Mouse (Mus musculus) frontal cortex, postnatal 25 days (tissue): ENCODE results near the gene Scap.

ENCODE experiments used
- DNase-seq, 2 experiments: peaks; one replicate each; pipeline ENCODE4 v3.0.0; 2022; ENCODE audit warnings: low spot score in 2 of 2

Scap gene

DNA sequence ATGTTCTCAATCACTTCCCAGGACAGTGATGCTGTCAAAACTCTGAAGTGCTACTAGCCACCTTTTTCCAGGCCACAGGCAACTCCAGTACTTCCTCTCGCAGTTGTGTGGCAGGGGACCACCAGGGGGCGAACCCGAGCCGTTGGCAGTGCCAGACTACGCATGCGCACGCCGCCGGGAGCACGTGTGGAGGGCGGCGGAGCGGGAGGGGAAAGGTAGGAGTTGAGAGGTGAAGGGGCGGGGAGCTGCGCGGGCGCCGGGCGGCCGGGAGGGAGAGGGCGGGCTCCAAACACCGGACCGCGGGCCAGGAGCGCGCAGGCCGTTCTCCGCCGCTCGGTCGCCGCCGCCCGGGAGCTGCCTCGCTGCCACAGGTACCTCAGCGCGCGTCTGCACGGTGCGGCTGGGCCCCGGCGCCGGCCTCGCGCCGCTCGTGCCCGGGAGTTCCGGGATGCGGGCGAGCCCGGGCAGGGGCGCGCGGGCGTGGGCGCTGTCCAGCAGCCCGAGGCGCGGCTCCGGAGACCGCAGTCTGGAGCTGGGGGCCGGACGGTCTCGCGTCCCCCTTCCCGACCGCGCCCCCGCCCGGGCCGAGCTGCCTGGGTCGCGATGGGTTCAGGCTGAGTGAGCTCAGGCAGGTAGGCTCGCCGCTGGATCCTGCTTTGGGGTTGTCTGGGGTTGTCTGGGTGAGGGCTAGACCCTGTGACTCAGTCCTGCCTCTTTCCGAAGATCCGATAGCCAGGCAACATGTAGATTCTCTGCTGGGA, at the start of gene Scap:
TSS of gene Scap (plus strand) at position 154 of the 761 bp plus-strand sequence.
- peak; percentile 98 to 99 for DNase-seq

DNA sequence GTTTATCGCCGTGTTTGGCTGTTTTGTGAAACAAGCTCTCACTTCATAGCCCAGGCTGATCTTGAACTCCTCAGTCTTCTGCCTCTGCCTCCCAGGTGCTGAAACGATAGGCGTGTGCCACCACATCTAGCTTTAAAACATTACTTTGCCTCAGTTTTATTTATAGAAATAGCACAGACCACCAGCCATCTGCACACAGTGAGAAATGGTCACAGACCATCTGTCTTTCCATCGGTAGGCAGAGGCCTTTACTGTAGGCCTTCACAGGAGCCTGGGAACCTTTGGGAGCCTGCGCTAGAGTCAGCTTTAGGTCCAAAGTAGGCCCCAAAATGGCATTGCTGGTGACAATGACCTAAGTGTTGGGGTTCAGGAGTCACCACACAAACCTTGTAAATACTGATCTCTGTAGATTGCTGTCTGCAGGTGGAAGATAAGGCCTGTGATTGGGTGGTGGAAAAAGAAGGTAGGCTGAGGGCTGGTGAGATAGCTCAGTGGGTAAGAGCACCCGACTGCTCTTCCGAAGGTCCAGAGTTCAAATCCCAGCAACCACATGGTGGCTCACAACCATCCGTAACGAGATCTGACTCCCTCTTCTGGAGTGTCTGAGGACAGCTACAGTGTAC, 48.9 kb upstream of the Scap start:
- no peak for DNase-seq

DNA sequence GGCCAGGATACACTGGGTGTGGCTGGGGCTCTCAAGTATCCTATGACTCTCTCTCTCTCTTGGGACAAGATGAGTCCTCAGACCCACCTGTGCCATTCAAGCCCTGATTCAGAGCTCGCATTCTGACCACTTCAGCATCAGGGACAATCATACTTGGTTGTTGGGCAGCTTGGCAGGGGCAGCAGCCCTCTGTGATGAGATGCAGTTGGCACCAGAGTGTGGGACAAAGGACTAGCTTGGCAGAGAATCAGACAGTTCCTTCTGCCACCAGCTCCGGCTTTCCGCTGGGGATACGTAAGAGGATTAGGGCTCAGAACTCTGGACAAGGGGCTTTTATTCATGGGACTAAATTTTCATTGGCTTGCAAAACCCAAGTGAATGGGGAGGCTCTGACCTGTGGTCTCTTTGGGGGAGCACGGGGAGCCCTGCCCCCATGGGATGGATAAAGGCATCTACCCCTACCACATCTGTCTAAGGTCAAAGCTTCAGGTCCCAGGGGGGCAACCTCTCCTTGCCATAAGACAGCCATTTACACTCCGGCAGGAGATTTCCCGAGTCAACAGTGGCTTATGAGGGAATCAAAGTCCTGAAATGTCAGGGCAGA, 45.7 kb upstream of the Scap start:
- no peak for DNase-seq

DNA sequence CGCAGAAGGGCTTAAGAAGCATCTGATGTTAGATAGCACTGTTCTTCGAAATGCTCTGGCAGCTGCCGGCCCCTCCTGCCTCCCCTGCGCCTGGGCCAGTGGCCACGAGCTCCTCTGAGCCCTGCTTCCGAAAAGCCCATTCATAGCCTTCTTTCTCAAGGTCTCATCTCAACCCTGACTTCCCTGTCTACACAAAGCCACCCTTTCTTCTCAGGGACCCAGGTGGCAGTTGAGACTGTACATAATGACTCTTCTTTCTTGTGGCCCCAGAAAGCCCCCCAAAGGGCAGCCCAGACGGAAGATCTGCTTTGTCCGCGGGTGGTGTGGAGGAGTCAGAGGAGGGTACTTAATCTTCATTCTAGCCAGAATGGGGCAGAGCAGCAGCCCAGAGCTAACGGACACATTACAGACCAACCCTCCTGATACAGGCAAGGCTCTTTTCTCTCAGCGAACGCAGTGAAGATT, 39.8 kb upstream of the Scap start:
- DNase-seq, result no peak

DNA sequence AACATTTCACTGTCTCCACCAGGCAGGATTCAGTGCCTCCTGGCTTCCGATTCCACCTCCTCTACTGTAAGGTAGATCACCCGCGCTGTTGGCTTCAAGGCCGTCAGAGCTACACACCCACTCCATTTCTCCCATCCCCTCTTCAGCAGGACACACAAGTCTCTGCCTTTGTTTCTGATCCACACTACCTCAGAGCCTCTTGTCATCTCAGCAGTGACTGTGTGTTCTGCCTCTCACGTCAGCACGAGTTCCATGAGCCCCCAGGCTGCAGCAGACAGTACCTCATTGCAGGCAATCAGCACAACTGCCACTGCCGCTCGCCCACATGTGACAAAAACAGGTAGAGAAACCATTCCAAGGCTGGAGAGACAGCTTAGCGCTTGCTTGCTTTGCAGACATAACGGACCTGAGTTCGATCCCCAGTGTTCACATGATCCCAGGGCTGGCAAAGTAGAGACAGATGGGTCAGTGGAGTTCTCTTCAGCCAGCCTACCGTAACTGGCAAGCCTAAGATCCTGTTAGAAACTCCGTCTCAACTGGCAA, 39.1 kb upstream of the Scap start:
- DNase-seq, result no peak

DNA sequence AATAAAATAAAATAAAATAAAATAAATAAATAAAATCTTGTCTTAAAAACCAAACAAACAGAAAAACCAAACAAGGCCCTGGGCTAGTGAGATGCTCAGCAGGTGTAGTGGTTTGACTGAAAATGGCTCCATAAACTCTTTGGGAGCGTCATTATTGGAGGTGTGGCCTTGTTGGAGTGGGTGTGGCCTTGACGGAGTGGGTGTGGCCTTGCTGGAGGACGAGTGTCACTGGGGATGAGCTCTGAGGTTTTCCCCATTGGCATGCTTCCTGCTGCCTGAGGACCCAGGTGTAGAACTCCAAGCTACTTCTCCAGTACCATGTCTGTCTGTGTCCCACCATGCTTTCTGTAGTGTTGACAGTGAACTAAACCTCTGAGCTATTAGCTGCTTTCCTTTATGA, 38.3 kb upstream of the Scap start:
- DNase-seq, result no peak

DNA sequence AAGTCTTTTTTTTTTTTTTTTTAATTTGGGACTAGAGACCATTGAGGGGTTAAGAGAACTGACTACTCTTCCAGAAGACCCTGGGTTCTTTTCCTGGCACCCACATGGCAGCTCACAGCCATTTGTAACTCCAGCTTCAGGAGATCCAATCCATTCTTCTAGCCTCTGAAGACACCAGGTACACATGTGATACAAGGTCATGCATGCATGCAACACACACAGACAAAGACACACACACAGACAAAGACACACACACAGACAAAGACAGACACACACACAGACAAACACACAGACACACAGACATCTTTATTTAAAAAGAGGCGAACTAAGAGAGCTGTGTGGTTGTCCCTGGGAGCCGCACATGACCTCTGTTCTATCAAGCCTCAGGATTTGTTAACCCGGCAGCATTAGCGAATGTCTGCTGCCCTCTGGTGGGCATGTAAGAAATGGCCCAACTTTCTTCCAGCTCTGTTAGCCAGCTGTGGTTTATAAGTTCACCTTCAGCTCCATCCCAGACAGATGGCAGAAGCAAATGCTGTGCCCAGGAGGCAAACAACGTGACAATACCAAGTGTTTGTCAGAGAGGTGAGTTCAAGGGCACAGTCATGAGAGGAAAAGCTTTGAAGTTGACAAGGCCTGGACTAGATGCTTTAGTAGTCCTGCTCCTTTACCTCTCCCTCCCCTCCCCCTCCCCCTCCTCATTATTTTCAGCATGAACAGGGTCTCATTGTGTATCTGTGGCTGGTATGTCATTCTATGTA, 36.0 kb upstream of the Scap start:
- peak; percentile 86 for DNase-seq

DNA sequence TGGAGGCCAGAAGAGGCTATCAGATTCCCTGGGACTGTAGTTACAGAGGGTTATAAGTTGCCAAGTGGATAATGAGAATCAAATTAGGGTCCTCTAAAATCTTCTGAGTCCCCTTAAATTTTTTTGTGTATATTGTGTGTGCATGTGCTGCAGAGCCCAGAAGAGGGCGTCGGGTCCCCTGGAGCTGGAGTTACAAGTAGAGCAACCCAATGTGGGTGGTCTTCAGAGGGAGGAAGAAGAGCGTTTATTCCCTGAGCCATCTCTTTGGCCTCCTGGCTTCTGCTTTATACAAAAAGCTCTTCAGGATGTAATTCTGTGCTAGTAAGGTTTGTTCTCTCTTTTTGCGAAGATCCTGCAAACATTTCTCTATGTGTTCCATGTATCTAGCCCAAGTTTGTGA, 28.6 kb upstream of the Scap start:
- no peak for DNase-seq

DNA sequence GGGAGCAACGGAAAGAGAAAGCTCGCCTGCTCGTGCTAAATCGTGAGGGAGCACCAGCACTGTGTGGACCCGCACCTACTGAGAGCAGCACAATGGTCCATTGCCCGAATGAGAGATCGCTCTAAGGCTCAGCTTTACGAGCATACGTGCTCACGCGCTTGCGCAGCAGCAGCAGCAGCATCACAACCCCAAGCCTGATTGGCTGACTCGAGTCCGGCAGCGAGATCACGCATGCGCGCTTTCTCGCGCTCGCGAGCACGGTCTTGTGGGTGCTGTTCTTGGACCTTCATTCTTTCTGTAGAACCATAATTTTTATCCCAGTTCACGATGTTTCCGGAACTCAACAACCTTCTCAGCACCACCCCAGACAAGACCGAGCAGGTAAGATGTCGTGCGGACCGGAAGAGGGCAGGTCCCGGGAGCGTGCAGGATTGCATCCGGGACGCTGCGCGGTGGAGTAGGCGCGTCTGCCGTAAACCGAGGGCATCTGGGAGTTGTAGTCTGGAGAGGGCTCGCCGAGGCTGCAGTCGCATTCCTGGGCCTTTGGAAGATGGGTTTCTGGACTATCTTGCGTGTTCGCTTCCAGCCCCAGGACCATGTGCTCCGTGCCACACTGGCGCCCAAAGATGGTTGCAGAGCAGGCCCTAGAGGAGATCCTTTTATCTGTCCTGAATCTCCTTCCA, 28.0 kb upstream of the Scap start, which contains the start of gene Elp6:
TSS of gene Elp6 (plus strand) at position 205 of the 683 bp plus-strand sequence.
- peak; percentile 91 for DNase-seq

DNA sequence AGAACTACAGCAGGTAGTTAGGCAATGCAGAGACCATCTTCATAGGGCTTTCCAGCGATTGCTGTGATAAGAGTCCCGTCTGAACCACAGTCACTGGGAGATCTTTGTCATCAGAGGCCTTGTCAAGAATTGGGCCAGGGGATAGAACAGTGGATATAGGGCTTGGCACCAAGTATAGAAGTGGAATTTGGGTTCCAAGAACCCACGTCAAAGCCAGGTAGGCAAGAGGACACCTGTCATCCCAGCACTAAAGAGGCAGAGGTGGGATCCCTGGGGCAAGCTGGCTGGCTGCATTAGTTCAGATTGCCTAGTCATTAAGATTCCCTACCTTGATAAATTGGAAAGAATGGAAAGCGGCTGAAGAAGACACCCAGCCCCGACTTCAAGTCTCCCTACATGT, 26.7 kb upstream of the Scap start:
- DNase-seq, result no peak

DNA sequence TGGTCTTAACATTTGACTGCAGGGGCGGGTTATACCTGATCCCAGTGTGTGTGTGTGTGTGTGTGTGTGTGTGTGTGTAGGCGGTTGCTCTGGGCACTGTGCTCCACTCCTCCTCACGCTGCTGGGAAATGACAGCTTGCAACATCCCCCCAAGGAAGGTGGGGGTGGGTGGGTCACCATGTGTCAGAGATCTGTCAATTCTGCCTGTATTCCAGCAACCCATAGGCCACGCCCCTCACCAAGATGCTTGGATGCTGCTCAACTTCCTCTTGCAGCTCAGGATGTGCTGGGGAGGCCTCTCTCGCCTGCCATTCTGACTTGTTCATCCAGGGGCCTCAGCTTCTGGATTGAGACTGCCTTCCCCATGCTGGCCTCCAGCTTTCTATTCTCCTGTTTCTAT, 18.4 kb upstream of the Scap start:
- DNase-seq, result no peak

DNA sequence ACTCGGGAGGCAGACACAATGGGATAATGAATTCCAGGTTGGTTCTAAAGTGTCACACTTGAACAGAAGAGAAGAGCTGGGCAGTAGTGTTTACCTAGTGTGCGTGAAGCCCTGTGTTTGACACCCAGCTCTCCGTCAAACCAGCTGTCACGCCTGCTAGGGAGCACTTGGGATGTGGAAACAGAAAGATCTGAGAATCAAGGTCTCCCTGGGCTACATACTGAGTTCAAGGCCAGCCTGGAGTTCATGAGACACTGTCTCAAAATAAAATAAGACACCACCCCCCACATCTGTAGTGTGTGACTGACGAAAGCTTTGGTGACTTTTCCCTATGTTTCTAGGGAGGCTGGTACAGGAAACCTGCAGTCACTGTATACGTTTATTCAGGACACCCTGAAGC, 17.7 kb upstream of the Scap start:
- DNase-seq, result no peak

DNA sequence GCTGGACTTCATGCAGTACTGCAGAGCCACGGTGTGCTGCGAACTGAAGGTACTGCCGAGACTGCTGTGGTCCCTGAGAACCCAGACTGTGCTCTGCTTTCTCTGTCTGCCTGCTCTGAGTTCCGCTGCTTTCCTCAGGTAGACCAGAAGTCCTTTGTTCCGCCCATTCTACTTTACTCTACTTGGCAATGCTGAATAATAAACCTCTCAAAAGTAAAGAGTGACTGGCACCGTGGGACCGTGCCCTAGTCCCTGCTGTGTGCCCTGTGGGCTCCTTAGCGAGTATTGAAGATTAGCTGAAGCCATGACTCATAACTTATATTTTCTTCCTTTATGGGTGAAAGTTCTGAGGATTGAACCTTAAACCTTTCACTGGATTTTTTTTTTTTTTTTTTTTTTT, 17.2 kb upstream of the Scap start:
- DNase-seq, result no peak

DNA sequence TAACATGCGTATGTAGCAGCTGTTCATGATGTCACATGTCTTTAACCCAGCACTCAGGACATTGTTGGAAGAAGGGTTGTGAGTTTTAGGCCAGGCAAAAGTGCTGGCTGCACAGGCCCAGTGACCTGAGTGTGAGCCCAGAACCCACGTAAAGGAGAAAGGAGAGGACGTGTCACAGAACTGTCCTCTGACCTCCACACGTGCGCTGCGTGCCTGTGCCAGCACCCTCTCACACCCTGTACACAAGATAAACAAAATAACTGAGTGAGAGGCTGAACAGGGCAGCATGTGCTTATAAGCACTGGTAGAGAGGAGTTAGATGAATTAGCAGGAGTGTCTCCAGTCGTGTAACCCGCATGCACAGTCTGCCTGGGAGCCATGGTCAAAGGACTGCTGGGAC, 16.6 kb upstream of the Scap start:
- DNase-seq, result no peak

DNA sequence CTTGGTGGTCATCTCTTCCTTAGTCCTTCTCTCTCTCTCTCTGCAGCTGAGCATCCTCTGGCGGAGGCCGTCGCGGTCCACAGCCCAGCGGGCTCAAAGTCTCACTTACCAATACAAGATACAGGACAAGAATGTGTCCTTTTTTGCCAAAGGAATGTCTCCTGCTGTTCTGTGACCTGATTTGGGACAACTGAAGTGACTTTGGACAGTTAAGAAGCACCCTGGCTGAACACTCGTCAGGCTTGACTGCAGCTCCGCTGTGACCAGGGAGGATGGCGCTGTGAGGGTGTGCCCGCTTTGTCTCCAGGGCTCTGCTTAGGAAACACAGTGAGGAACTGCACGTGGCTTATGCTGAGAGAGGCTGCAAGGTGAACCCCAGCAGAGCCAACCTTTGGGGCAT, 12.3 kb upstream of the Scap start:
- no peak for DNase-seq

DNA sequence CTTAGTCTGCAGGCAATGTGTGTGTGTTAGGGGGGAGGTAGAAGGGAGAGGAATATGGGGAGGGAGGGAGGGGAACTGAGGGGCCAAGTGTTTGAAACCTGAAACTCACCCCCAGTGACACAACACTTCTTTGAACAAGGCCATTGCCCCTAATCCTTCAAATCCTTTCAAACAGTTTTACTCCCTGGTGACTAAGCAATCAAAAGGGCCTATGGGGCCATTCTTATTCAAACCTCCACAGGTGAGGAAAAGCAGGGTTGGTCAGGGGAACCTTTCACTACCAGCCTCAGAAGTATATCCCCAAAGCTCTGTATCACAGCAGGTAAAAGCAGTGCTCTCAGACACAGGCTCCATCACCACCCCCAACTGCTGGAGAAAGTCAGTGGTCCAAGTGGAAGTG, 10.1 kb upstream of the Scap start:
- no peak for DNase-seq

DNA sequence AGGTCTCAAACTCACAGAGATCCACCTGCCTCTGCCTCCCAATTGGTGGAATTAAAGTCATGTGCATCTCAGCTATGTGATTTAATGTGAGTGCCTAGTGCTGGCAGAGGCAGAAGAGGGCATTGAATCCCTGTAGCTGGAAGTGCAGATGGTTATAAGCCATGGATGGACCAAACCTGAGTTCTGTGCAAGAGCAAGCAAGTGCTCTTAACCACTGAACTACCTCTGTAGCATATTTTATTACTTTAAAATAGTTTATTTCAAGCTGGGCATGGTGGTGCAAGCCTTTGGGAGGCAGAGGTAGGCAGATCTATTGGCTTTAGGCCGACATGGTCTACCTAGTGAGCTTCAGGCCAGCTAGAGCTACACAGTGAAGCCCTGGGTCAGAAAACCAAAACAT, 8.9 kb upstream of the Scap start:
- DNase-seq, result no peak

DNA sequence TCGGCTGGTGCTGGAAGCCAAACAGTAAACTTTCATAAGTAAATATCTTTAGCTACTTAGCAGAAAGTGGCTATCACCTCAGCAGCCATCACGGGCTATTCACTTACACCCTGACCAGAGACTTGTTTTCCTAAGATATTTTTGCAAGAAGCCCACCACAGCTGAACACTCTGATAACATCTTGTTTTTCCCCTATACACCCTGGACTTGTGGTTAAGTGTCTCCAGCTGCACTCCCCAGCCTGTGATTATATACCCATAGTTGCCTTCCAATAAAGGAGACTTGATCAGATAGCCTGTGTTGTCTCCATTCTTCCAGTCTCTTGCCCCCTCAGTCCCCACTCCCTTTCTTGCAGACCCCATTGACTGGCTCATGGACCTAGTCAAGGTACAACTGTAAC, 4.9 kb upstream of the Scap start:
- no peak for DNase-seq

DNA sequence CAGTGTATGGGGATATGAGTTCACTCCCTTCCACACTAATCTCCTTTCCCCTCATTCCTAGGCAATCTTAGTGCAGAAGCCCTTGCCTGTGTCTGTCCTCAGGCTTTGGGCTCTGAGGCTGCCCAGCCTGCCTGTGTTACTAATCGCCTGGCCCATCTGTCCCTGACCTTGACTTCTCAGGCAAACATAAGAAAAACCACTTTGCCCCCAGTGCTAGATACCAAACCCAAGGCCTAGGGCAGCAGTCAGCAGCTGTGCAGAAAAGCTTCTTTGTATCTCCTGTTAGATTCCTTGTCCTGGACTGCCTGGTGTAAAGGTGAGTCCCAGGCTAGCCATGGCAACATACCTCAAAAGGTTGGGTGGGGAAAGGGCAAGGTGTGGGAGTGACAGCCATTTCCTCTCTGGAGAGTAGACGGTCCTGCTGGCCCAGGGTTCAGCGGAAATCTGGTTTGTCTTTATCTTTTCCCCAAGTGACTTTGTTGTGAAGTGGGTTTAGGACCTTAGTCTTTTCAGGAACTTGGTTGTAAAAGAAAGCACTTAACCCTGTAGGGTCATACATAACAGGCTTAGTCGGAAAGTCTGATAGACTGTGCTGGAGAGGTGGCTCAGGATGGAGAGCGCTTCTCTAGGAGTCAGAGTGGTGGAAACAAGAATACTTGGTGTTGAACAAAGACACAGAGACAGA, 4.0 kb upstream of the Scap start:
- DNase-seq, result no peak

DNA sequence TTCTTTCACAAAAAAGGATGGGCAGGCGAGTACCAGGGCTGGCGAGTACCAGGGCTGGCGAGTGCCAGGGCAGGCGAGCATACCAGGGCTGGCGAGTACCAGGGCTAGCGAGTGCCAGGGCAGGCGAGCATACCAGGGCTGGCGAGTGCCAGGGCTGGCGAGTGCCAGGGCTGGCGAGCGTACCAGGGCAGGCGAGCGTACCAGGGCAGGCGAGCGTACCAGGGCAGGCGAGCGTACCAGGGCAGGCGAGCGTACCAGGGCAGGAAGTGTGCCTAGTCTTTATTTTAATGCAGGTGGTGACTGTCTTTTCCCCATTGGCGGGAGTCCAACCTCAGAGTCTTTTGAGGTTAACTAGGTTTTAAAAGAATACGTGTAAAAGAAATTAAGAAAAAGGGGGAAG, 3.4 kb upstream of the Scap start:
- no peak for DNase-seq

DNA sequence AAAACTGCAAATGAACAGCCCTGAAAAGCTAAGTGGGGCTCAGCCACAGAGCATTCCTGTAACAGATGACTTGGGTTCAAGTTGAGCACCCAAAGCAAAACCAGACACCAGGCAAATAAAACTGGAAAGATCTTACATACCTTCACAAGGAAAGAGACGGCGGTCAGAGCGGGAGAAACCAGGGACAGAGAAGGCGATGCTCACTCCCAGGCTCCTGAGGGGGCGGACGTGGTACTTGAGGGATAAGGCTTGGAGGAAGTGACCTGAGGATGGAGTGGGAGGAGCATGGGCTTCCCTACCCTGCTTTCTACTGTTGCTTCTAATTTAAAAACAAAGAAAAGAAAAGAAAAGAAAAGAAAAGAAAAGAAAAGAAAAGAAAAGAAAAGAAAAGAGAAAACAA, 2.7 kb upstream of the Scap start:
- no peak for DNase-seq
